Mouse (Mus musculus) ovary, postnatal 10 days (tissue): ENCODE results near the gene Prss48.
"Not testable (repeated sequence)": the region's sequence is repeated elsewhere in the genome, so short reads cannot be mapped to it uniquely, and the experiment has no call there.

ENCODE experiments used
- DNase-seq: peaks from one replicate; pipeline ENCODE4 v3.0.0; 2022; ENCODE audit warnings: low spot score

Gene Prss48

GRCm38 (mm10) chr3:86002940-86003339 lies 649 bp upstream of the Prss48 start:
- no peak for DNase-seq

GRCm38 (mm10) chr3:86001271-86001670 lies 1.0 kb downstream of the Prss48 start:
- no peak for DNase-seq

GRCm38 (mm10) chr3:85994645-85995044 lies 7.6 kb downstream of the Prss48 start:
- DNase-seq, result no peak

- DNase-seq, result no peak
Observed at GRCm38 (mm10) chr3:85993744-85994143, 8.5 kb downstream of the Prss48 start.

GRCm38 (mm10) chr3:85991802-85992156 lies 10.5 kb downstream of the Prss48 start:
- DNase-seq, result no peak

- no peak for DNase-seq
Observed at GRCm38 (mm10) chr3:85991140-85991801, 11.0 kb downstream of the Prss48 start.

GRCm38 (mm10) chr3:85987225-85987624 lies 15.1 kb downstream of the Prss48 start:
- DNase-seq, result no peak

GRCm38 (mm10) chr3:85984537-85984936 lies 17.8 kb downstream of the Prss48 start:
- no peak for DNase-seq

- DNase-seq, result not testable (repeated sequence)
Observed at GRCm38 (mm10) chr3:85981761-85982160, 20.5 kb downstream of the Prss48 start.

GRCm38 (mm10) chr3:85980036-85980435 lies 22.3 kb downstream of the Prss48 start:
- no peak for DNase-seq

- DNase-seq, result no peak
Observed at GRCm38 (mm10) chr3:85974451-85974850, 27.8 kb downstream of the Prss48 start.

GRCm38 (mm10) chr3:85973376-85974140 lies 28.7 kb downstream of the Prss48 start:
- DNase-seq, result no peak

GRCm38 (mm10) chr3:85971599-85971975 lies 30.7 kb downstream of the Prss48 start:
- peak; percentile 6 for DNase-seq

GRCm38 (mm10) chr3:85970742-85971598 lies 31.3 kb downstream of the Prss48 start, which contains the start of gene Sh3d19:
Gene Sh3d19 (plus strand): TSS chr3:85971109.
- peak; percentile 69 for DNase-seq

- DNase-seq, result no peak
Observed at GRCm38 (mm10) chr3:85969040-85969439, 33.3 kb downstream of the Prss48 start.

GRCm38 (mm10) chr3:85965479-85965878 lies 36.8 kb downstream of the Prss48 start:
- no peak for DNase-seq

GRCm38 (mm10) chr3:85961134-85961533 lies 41.2 kb downstream of the Prss48 start:
- no peak for DNase-seq

GRCm38 (mm10) chr3:85959669-85960068 lies 42.6 kb downstream of the Prss48 start:
- no peak for DNase-seq

GRCm38 (mm10) chr3:85955704-85956103 lies 46.6 kb downstream of the Prss48 start:
- no peak for DNase-seq

GRCm38 (mm10) chr3:85955269-85955668 lies 47.0 kb downstream of the Prss48 start:
- DNase-seq, result no peak

- DNase-seq, result no peak
Observed at GRCm38 (mm10) chr3:85952696-85953283, 49.5 kb downstream of the Prss48 start.

- DNase-seq, result no peak
Observed at GRCm38 (mm10) chr3:85950914-85951313, 51.4 kb downstream of the Prss48 start.
